Mouse (Mus musculus): ENCODE measurements around the gene Dusp3.

- no peak for TF ChIP-seq MAX (IDR thresholded peaks at IDR 0.05)
- no peak for TF ChIP-seq CTCF (IDR thresholded peaks at IDR 0.05; ENCODE audit: control insufficient read depth, insufficient read depth, insufficient read length)
- no peak for TF ChIP-seq USF1 (IDR thresholded peaks at IDR 0.05; ENCODE audit: low read depth)
Observed at GRCm38 (mm10) chr11:101998258-101998657, 11.4 kb upstream of the Dusp3 start.
